Mouse (Mus musculus) heart, postnatal 0 days (tissue): ENCODE data around the gene Arsb.

Experiments used
- CTCF ChIP-seq: IDR thresholded peaks from 2 replicates; pipeline ENCODE4 v1.5.1; 2016; ENCODE audit warnings: antibody characterized with exemption, control low read depth, low read depth
- EP300 ChIP-seq: IDR thresholded peaks from 2 replicates; pipeline ENCODE4 v1.6.1; 2016; ENCODE audit warnings: antibody characterized with exemption, low read depth

GRCm38 (mm10) chr13:93888916-93889315 lies 117.5 kb downstream of the Arsb start:
- TF ChIP-seq CTCF (no peak), EP300 (no peak)
